Mouse (Mus musculus): ENCODE measurements around the gene Gmpr.
"Not testable (repeated sequence)": the region's sequence is repeated elsewhere in the genome, so short reads cannot be mapped to it uniquely, and the experiment has no call there.

- not testable (repeated sequence) for TF ChIP-seq CTCF, EP300 (IDR thresholded peaks at IDR 0.05; ENCODE audit: low read depth)
Measured at GRCm38 (mm10) chr13:45483949-45484348, 23.3 kb upstream of the Gmpr start.

Data from heart, postnatal 0 days (tissue).